Mouse (Mus musculus): ENCODE data around the gene Tfdp1. TPM values are rescaled to one million over a fixed set of nuclear protein-coding genes. Genes with fewer than 3 reads are reported as not detected.

Gene Tfdp1
- total RNA-seq, 1 experiment from 2014 or later = 16.1 TPM

DNA sequence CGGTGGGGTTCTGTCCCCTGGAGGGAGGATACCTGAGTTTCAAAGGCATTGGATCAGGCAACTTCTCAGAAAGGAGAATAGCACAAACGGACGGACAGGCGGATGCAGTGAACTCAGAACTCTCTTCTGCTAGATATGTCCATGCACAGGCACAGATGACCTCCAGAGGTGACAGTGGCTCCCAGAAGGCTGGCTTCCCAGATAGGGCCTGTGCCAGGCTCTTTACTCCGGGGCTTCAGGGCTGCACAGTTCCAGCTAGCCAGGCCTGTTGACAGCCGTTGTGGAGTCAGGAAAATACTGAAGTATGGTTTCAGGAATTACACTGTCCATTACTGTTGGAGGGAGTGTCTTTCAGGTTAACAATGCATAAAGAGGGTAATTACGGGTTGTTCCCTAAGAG is 11.5 kb downstream of the Tfdp1 start:
- no peak for ATAC-seq (replicated peaks; ENCODE audit: insufficient number of reproducible peaks, low FRiP score, low TSS enrichment, poor library complexity, severe bottlenecking)

DNA sequence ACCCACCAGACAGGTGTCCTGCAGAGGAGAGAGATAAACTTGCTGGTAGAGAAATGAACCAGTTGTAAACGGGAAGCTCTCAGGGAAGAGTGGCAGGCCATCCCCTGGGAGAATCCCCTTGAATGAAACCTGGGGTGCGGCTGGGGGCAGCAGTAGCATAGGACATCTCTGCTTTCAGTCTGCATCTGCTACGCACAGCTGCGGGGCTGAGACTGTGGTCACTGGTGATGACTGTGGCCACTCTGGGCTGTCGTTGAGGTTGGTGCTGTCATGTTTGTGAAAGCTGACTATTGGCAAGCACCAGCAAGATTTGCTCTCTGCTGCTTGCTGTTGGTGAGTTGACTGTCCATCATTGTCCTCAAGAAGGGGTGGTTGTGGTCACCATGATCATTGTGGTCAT is 13.0 kb downstream of the Tfdp1 start:
- no peak for ATAC-seq (replicated peaks; ENCODE audit: insufficient number of reproducible peaks, low FRiP score, low TSS enrichment, poor library complexity, severe bottlenecking)

DNA sequence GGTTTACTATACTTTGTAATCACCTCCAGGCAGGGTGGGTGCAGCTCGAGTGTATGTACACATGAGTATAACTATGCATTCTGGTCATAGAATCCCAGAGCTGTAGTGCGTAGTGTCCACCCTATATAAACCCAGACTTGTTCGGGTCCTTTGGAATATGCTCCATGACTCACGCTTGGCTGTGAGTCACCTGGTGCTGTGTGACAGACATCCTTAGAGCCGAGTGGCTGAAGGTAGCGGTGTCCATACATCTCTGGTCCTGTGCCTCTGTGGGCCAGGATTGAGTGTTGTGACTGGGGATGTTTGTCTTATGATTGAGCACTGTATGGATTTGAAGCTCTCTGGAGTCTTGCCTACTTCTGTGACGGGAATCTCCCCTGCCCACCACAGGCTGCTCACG is 14.1 kb downstream of the Tfdp1 start:
- no peak for ATAC-seq (replicated peaks; ENCODE audit: insufficient number of reproducible peaks, low FRiP score, low TSS enrichment, poor library complexity, severe bottlenecking)

DNA sequence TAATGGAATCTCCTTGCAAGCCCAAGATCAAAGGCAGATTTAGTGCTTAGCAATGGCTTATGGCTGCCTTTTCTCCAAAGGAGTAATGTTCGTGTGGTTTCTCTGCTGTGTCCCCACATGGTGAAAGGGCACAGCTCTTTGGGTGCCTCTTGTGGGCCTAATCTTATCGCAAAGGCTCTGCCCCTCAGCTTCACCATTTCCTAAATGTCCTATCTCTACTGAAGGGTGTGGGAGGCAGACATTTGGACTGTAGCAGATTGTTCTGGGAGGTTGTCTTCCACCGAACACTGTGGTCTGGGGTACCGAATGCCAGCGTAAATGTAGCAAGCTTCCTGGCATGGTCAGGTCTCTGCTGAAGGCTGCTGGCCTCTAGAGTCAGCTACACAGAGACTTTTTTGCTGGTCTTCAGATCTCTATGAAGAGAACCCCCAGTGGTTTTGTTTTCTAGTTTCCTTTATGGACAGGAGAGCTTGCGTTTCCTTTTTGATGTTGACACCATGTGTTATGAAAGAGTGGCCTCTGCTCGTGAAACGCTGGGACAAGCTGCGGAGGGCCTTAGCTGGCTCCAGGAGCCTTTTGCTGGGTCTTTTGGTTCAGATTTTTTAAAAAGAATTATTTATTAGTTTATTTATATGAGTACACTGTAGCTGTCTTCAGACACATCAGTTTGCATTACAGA is 14.7 kb downstream of the Tfdp1 start:
- ATAC-seq (replicated peaks; ENCODE audit: insufficient number of reproducible peaks, low FRiP score, low TSS enrichment, poor library complexity, severe bottlenecking) = no peak

DNA sequence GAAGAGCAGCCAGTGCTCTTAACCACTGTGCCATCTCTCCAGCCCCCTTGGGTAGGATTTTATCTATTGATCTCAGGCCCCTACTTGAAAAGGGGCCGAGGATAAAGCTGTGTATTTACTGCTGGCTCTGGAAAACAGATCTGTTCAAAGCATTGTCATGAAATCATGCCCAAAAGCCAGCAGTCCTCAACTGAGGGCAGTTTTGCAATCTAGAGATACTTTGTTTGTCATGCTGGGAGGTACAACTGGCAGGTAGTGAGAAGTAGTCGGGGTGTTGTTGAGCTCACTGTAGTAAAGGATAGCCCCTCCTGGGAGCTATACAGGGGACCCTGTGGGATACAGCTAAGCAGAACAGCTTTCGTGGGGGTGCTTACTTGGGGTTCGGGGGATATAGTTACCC is 15.3 kb downstream of the Tfdp1 start:
- no peak for ATAC-seq (replicated peaks; ENCODE audit: insufficient number of reproducible peaks, low FRiP score, low TSS enrichment, poor library complexity, severe bottlenecking)

DNA sequence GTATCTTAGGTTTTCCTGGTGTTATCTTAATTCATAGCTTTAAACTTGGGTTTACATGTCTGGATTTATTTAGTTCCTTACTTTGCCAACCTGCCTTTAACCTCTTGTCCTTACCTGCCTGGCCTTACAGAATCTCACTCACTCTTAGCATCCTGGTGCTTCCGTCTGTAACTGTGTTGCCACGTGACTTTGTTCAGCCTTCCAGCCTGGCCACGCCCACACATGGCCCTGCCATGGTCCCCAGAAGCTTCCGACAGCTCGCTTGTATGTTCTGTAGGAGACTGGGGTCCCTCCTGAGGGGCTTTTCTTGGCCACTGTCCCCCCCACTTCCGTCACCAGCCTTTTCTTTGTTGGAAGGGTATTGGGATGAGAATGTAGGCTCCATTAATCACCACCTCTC is 17.7 kb downstream of the Tfdp1 start:
- ATAC-seq (replicated peaks; ENCODE audit: insufficient number of reproducible peaks, low FRiP score, low TSS enrichment, poor library complexity, severe bottlenecking) = no peak

DNA sequence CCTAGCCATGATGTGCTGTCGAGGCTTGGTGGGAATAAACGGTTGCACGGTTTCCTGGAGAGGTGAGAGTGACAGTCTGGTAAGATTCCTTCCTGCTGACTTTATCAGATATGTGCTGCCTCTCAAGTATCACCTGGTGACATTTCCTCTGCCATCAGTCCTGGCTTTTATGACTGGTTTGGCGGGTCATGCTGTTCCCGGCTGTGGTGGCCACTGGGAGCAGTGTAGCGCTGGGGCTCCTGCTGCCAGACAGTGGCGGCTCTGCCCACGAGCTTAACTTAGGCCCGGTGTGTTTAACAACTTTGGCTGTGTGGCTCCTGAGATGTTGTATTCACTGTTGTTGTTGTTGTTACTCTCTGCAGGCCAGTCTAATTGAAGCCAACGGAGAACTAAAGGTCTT is 18.1 kb downstream of the Tfdp1 start:
- no peak for ATAC-seq (replicated peaks; ENCODE audit: insufficient number of reproducible peaks, low FRiP score, low TSS enrichment, poor library complexity, severe bottlenecking)

DNA sequence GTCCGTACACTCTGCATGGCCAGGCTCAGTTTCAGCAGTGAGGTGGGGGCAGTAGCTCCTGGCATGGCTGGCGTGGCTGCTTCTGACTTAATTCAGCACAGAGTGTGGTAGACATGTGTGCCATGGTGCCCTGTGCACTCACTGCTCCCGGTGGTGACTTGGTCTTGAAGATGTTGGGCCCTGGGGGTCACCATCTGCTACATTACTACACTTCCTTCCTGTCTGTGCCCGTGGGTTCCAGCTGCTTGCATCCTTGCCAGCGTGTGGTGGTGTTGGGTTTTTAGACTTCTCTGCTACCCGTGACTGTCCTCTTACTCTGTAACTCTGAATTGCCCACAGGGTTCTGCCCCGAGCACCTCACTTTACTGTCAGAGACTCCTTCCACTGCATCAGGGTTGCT is 21.7 kb downstream of the Tfdp1 start:
- ATAC-seq (replicated peaks; ENCODE audit: insufficient number of reproducible peaks, low FRiP score, low TSS enrichment, poor library complexity, severe bottlenecking) = no peak

DNA sequence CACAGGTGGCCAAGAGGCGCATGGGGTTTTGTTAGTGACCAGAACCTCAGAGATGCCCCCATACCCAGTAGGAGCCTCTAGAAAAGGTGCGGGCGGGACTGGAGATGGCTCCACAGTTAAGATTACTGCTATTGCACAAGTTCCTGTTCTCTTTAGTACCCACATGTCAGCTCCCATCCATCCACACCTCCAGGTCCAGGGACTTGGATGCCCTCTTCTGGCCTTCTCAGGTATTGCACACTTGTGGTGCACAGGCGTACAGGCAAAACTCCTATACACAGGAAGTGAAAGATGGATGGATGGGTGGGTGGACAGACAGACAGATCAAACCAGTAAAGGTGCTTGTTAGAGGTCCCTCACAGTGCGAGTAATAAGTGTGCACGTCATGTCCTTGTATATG is 23.3 kb downstream of the Tfdp1 start:
- no peak for ATAC-seq (replicated peaks; ENCODE audit: insufficient number of reproducible peaks, low FRiP score, low TSS enrichment, poor library complexity, severe bottlenecking)

DNA sequence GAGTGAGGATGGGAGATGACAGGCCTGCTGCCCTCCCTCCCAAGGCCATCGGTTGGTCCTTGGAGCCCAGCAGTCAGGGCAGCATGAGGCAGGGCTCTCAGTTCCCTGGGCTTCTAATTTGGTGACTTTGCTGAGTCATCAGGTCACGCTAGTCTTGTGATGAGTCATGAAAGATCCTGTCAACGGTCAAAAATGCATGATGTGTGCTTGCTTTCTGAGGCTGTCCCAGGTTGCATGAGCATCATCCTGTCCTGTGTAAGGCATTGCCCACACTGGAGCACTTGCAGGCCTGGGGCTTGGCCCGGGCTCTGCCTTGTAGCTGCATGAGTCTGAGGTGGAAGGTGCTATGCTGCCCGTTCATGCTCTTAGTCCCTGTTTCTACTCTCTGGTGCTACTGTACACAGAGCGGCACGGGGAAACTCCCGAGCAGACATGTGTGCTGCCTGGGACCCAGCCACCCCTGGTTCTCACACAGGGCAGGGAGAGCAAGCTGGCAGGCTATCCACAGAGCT is 34.7 kb downstream of the Tfdp1 start:
- no peak for ATAC-seq (replicated peaks; ENCODE audit: insufficient number of reproducible peaks, low FRiP score, low TSS enrichment, poor library complexity, severe bottlenecking)

DNA sequence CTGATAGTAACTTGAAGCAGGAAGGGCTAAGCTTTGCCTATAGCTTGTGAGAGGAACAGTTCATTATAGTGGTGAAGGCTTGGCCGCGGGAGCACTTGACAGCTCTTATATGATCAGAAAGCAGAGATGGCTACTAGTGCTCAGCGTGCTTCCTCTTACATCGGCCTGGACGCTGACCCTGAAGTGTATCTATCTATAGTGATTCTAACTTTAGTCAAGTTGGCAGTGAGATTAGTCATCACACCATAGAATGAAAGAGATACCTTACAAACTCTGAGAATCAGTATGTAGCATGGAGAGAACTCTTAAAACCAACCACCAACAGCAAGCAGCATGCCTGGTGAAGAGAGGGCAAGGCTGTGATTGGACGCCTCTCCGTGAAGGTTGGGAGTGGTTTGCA is 43.1 kb downstream of the Tfdp1 start:
- no peak for ATAC-seq (replicated peaks; ENCODE audit: insufficient number of reproducible peaks, low FRiP score, low TSS enrichment, poor library complexity, severe bottlenecking)

DNA sequence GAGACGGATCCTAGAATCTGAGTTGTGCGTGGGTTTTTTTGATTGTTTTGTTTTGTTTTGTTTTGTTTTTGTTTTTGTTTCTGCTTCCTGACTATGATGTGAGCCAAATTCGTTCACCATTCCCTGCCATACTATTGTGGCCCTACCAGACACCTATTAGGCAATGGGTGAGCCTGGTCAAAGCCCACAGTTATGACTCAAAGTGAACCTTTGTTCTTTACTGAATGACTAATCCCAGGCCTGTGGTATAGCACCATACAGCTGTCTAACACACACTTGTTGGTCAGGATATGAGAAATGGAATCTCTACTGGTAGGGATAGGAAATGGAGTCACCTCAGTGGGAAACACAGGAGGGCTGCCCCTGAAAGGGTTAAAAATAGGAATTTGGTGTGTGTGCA is 44.0 kb downstream of the Tfdp1 start:
- no peak for ATAC-seq (replicated peaks; ENCODE audit: insufficient number of reproducible peaks, low FRiP score, low TSS enrichment, poor library complexity, severe bottlenecking)

DNA sequence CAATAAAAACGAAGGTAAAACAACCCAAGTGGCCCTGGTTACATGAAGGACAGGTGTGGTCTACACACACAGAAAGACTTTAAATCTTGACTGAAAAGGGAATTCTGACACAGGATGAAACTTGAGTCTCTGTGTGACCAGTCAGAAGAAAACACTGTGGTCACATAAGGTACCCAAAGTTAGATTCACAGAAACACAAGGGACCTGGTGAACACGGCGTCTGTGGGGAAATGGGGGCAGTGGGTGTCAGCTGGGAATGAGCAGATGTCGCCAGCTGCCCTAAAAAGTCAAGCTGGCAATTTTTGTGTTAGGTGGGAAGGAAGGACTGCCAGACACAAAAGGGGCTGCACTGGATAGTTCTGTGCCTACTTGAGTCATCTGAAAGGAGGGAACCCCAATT is 44.4 kb downstream of the Tfdp1 start:
- no peak for ATAC-seq (replicated peaks; ENCODE audit: insufficient number of reproducible peaks, low FRiP score, low TSS enrichment, poor library complexity, severe bottlenecking)

DNA sequence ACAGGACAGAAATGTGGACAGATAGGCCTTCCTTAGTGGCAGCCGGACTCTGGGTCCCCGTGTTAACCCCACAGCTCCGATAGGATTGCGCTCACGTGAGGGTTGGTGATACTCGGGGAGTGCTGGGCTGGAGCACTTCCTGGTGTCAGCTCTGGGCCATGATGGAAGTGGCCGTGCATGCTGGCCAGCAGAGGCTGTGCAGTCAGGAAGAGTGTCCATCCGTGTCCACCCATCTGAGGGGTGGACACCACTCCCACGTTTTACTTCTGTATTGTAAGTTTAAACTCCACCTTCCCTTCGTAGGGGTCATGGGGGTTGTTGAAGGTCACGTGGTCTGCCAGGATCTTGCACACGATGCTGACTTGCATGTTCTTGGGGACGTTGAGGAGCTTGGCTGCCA is 47.8 kb downstream of the Tfdp1 start:
- no peak for ATAC-seq (replicated peaks; ENCODE audit: insufficient number of reproducible peaks, low FRiP score, low TSS enrichment, poor library complexity, severe bottlenecking)

DNA sequence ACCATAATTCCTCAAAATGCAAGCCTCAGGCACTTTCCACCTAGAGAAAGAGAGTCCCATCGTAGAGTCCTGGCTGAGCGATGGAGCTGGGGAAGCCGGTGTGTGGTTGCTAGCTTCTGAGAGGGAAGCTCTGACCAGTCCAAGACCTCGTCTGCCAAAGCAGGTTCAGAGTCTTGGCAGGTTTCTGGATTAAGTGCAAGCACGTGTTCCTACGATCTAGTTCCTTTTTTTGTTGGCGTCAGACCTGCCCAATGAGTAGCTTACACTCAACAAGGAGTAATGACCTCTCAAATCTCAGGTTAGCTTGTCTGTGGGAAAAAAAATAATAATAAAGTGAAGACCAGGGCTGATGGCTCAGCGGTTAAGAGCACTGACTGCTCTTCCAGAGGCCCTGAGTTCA is 49.2 kb downstream of the Tfdp1 start:
- ATAC-seq (replicated peaks; ENCODE audit: insufficient number of reproducible peaks, low FRiP score, low TSS enrichment, poor library complexity, severe bottlenecking) = no peak

DNA sequence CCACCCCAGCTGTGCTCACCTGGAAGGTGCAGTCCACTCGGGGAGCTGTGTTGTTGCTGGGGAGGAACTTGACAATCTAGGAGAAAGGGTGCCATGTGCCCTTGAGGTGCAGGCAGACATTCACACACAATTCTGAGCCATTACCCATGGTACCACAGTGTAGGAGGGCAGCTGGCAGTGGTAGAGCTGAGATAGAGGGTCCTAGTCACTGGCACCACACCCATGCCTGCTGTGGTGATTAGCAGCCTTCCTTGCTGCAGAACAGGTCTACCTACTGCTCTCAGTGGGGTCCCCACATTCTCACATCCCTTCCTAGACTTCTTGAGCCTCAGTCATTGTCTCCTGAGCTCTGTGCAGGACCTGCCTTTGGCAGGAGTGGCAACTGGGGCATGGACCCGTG is 50.2 kb downstream of the Tfdp1 start:
- no peak for ATAC-seq (replicated peaks; ENCODE audit: insufficient number of reproducible peaks, low FRiP score, low TSS enrichment, poor library complexity, severe bottlenecking)

DNA sequence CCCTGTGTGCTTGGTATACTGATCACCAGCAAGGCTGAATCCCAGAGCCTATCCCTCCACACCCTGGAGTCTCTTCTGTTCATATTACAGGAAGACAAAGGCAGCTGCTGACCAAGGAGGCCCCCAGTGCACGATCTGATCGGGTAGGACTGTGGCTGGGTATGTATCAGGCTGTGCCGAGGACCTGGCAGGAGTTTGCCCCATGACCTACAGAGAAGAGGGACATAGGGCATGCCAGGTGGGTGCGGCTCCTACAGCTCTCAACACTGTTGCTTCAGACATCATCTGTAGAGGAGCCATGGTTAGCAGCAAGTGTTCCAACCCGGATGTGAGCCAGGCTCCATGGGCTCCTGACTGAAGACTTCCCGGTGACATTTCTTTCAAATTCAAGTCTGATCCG is 55.3 kb downstream of the Tfdp1 start:
- no peak for ATAC-seq (replicated peaks; ENCODE audit: insufficient number of reproducible peaks, low FRiP score, low TSS enrichment, poor library complexity, severe bottlenecking)

DNA sequence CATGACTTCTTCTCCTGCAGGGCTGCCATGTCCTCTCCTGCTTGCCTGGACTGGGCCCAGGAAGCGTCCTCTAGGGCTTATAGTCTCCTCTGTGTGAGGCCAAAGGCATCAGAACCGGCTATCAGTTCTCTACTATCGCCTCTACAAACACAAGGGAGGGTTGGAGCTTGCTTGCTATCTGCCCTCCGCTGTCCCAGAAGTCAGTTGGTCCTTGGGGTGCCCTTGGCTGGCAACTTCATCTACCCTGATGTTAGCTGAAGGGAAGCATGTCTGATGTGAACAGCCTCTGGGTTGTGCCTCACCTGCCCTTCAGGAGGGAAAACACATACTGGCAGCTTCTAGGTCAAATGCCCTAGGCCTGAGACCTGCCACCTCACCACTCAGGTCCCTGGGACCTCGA is 58.2 kb downstream of the Tfdp1 start, which contains the start of gene Atp4b:
Atp4b (minus strand) TSS at position 101 of the 400 bp plus-strand sequence.
- ATAC-seq (replicated peaks; ENCODE audit: insufficient number of reproducible peaks, low FRiP score, low TSS enrichment, poor library complexity, severe bottlenecking) = no peak

DNA sequence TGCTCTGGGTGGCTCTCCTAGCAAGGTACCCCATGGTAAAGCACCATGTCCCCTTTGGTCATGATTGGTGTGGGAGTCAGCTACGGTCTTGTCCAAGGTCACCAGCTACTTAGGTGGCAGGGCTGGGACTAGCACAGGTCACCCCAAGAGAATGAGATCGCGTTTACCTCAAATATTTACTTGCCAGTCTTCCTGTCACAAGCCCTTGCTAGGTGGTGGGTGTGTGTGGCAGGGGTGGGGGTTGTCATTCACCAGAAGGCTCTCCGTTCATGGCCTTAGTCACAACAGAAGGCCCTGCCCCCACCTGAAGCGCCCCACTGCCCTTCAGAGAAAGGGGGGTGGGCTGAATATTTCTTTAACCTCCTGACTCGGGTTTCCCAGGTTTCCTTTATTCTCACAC is 65.0 kb downstream of the Tfdp1 start:
- ATAC-seq (replicated peaks; ENCODE audit: insufficient number of reproducible peaks, low FRiP score, low TSS enrichment, poor library complexity, severe bottlenecking) = no peak

DNA sequence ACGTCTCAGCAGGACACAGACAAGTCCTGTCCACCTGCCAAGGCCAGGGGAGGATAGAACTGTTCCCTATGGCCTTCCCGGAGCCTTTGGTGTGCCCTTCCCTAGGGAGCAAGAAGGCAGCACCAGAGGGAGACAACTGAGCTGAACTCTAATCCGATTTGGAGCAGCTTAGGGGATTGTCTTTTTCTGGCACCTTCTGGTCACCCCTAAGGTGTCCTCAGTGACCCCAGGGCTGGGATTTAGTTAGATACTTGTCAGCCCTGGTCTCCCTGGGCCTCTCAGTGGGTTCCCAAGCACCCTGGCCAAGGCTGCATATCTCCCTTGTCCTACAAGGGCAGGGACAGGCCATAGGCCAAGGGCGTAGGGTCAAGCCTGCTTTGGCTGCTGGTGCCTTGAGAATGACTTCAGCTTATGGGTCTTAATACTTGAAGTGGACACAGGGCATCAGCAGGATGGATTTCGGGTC is 66.1 kb downstream of the Tfdp1 start, which contains the start of gene Grk1:
Grk1 (plus strand) TSS at position 416 of the 466 bp plus-strand sequence.
- ATAC-seq (replicated peaks; ENCODE audit: insufficient number of reproducible peaks, low FRiP score, low TSS enrichment, poor library complexity, severe bottlenecking) = no peak

DNA sequence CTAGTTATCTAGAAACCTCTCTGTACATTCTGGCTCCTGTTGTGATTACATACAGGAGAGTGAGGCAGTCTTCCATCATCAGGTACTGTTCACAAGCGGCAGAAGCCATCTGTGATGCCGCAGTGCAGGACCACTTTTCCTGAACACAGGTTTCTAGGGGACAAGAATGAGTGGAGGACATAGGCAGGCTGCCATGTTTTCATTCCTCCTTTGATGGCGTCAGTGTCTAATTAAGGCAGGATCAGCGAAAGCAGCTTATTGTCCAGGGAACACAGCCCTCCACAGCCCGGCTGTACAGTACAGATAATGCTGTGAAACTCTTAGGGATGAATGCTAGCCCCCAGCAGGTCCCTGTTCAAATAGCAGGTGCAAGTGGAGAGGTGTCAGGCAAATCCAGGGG is 67.5 kb downstream of the Tfdp1 start:
- ATAC-seq (replicated peaks; ENCODE audit: insufficient number of reproducible peaks, low FRiP score, low TSS enrichment, poor library complexity, severe bottlenecking) = no peak
